Mouse (Mus musculus) midbrain, embryonic 14.5 days (tissue): ENCODE measurements around the gene Nmnat1. TPM values are rescaled to one million over a fixed set of nuclear protein-coding genes. Genes with fewer than 3 reads are reported as not detected.
A peak's percentile ranks its signal among the peaks of the same experiment; 100 is the strongest.

Experiments
- ATAC-seq: fragments of 200-750 bp; cut with Nextera tagmentation; 2 replicates; pipeline ENCODE4 v1.8.0; 2017; ENCODE audit warnings: moderate number of reproducible peaks, moderate library complexity; ENCODE audit not compliant: low FRiP score, low TSS enrichment
- DNase-seq: peaks from one replicate; pipeline ENCODE4 v3.0.0-alpha.2; 2015
- H3K27ac ChIP-seq: fragments of 300-500 bp; sonication (generic); replicated peaks from 2 replicates; pipeline ENCODE4 v1.5.1; 2014; ENCODE audit warnings: mild to moderate bottlenecking, low read depth, low read length, moderate library complexity
- H3K27me3 ChIP-seq: fragments of 300-500 bp; sonication (generic); 2 replicates; pipeline ENCODE4 v1.6.1; 2014; ENCODE audit warnings: low read length, control low read depth, mixed read lengths; ENCODE audit not compliant: control insufficient read depth, insufficient read depth
- H3K36me3 ChIP-seq: fragments of 300-500 bp; sonication (generic); 2 replicates; pipeline ENCODE4 v1.6.1; 2014; ENCODE audit warnings: low read length, control low read depth; ENCODE audit not compliant: control insufficient read depth, insufficient read depth
- H3K4me1 ChIP-seq: fragments of 300-500 bp; sonication (generic); 2 replicates; pipeline ENCODE4 v1.6.1; 2014; ENCODE audit warnings: mild to moderate bottlenecking, antibody characterized with exemption, low read length, control low read depth; ENCODE audit not compliant: control insufficient read depth, insufficient read depth
- H3K4me2 ChIP-seq: fragments of 300-500 bp; sonication (generic); 2 replicates; pipeline ENCODE4 v1.6.1; 2014; ENCODE audit warnings: mild to moderate bottlenecking, low read length, moderate library complexity
- H3K4me3 ChIP-seq: fragments of 300-500 bp; sonication (generic); replicated peaks from 2 replicates; pipeline ENCODE4 v1.5.1; 2014; ENCODE audit warnings: low read depth, low read length
- H3K9ac ChIP-seq: fragments of 300-500 bp; sonication (generic); replicated peaks from 2 replicates; pipeline ENCODE4 v1.6.1; 2014; ENCODE audit warnings: mild to moderate bottlenecking, low read length, moderate library complexity
- H3K9me3 ChIP-seq: fragments of 300-500 bp; sonication (generic); 2 replicates; pipeline ENCODE4 v1.6.1; 2016; ENCODE audit warnings: low read length, control low read depth, mixed read lengths; ENCODE audit not compliant: control insufficient read depth
- WGBS: fragments of 180-500 bp; shearing (Covaris S2); extraction: QIAGEN DNeasy Blood & Tissue Kit; methylation state at CpG from one replicate; pipeline ENCODE4 v1.1.7; 2014; 5-methylcytosine and 5-hydroxymethylcytosine counted together
- polyA plus RNA-seq: library from polyadenylated mRNA; unstranded; fragments of >200 nt; fragmentation: Nextera tagmentation; extraction: Ambion mirVana; gene quantifications from 2 replicates; pipeline ENCODE4 v1.2.1, GENCODE M21; 2014

The Nmnat1 gene
- polyA plus RNA-seq, 1 experiment from 2014 or later: 9.4 TPM

DNA sequence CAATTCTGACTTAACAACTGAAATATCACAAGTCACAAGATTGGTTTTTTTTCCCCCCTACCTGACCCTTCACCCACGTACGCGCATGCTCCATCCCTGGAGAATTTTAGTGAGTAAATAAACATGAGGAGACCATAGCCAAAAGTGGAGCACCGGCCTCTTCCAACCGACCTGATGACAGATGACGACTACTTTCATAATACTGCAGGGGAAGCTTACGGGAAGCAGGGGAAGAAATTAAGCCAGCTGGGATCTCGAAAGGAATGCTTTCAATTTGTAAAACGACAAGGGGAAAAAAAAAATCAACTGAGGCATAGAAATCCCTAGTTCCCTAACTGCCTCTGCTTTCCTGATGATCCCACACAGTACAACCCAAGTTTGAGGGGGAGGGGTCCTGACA lies 60.2 kb downstream of the Nmnat1 start:
- peak overlapping the region; percentile 85 for H3K9ac ChIP-seq

DNA sequence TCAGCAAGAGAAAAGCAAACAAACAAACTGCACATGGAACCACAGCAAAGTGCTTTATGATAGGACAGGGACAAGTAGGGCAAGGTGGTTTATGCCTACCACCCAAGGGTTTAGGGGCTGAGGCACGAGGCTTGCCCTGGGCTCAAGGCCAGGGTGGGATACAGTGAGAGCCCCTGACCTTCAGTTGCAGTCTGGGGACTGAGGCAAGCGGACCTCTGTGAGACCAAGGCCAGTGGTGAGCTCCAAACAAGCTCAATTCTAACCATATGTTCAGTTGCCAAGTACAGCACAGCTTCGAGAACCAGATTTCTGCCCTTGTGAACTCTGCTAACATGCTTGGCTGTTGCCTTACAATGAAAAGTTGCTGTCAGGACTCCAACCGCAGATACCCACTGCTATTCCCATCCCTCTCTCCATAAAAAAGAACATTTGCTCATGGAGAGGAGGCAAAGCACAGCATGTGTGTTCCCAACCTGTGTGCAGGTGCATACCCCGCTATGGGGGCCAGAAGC lies 67.1 kb downstream of the Nmnat1 start:
- Histone ChIP-seq H3K27ac (no peak overlapping the region), H3K4me2 (no peak overlapping the region), H3K9me3 (no peaks in the 10 kb centered on the region), H3K4me1 (peaks cover 12% of the 10 kb centered on the region), H3K27me3 (no peaks in the 10 kb centered on the region), H3K4me3 (no peak overlapping the region), H3K9ac (no peak overlapping the region), H3K36me3 (no peaks in the 10 kb centered on the region)
- no peak for DNase-seq
- ATAC-seq: no peak
- WGBS: 90% methylated on average over 5 of the region's 5 CpGs

More for the DNA sequence above, 60.2 kb downstream of the Nmnat1 start:
- Histone ChIP-seq H3K27ac (0 out of 2 replicates have a peak overlapping the region, but pooled peaks have one; percentile 46), H3K9me3 (no peaks in the 10 kb centered on the region), H3K27me3 (no peaks in the 10 kb centered on the region), H3K4me3 (peak overlapping the region; percentile 91), H3K36me3 (no peaks in the 10 kb centered on the region), H3K4me2 (peak overlapping the region; percentile 71), H3K4me1 (peaks cover 11% of the 10 kb centered on the region; the same call in 1 of the 2 replicates)
- peak; percentile 30 for DNase-seq
- no peak for ATAC-seq
- 2% methylated on average over 9 of the region's 9 CpGs for WGBS

Other genes starting within 250 kb of the Nmnat1 start
- 152 and 202 TPM in 2 replicates for gene Kif1b, start 177.5 kb downstream of the Nmnat1 start, polyA plus RNA-seq
- gene Ube4b, start 58.5 kb downstream of the Nmnat1 start, polyA plus RNA-seq: 56.8 and 59.1 TPM in 2 replicates
- 0.50 TPM in 1 of 2 replicates, not detected in the other for gene Rbp7, start 30.2 kb downstream of the Nmnat1 start, polyA plus RNA-seq
- not detected in 2 replicates for gene Tmem274, start 7.8 kb downstream of the Nmnat1 start, polyA plus RNA-seq
- gene Lzic, start within 50 bp of the Nmnat1 start, polyA plus RNA-seq: 48.9 and 49.7 TPM in 2 replicates
- 93.6 and 95.3 TPM in 2 replicates for gene Ctnnbip1, start 33.0 kb upstream of the Nmnat1 start, polyA plus RNA-seq
- 104 and 117 TPM in 2 replicates for gene Clstn1, start 101.3 kb upstream of the Nmnat1 start, polyA plus RNA-seq
- 12.7 and 14.2 TPM in 2 replicates for gene Pik3cd, start 217.4 kb upstream of the Nmnat1 start, polyA plus RNA-seq